Mouse (Mus musculus) midbrain, embryonic 11.5 days (tissue): Measurements from ENCODE around the gene Nxt2. TPM values are rescaled to one million over a fixed set of nuclear protein-coding genes. Genes with fewer than 3 reads are reported as not detected.
"Not testable (repeated sequence)": the region's sequence is repeated elsewhere in the genome, so short reads cannot be mapped to it uniquely, and the experiment has no call there.

Source experiments
- ATAC-seq: fragments of 200-750 bp; cut with Nextera tagmentation; 2 replicates; pipeline ENCODE4 v1.8.0; 2017; ENCODE audit warnings: moderate TSS enrichment, moderate library complexity; ENCODE audit not compliant: low FRiP score
- DNase-seq: peaks from one replicate; pipeline ENCODE4 v3.0.0; 2015; ENCODE audit warnings: low spot score; ENCODE audit errors: missing footprints
- H3K27ac ChIP-seq: fragments of 300-500 bp; sonication (generic); 2 replicates; pipeline ENCODE4 v1.5.1; 2014; ENCODE audit warnings: low read depth, low read length
- H3K27me3 ChIP-seq: fragments of 300-500 bp; sonication (generic); 2 replicates; pipeline ENCODE4 v1.6.1; 2014; ENCODE audit warnings: mild to moderate bottlenecking, low read length, moderate library complexity, mixed read lengths; ENCODE audit not compliant: control insufficient read depth, insufficient read depth
- H3K36me3 ChIP-seq: fragments of 300-500 bp; sonication (generic); 2 replicates; pipeline ENCODE4 v1.6.1; 2014; ENCODE audit warnings: mild to moderate bottlenecking, low read length, moderate library complexity, mixed read lengths; ENCODE audit not compliant: control insufficient read depth, insufficient read depth
- H3K4me1 ChIP-seq: fragments of 300-500 bp; sonication (generic); 2 replicates; pipeline ENCODE4 v1.6.1; 2014; ENCODE audit warnings: low read length; ENCODE audit not compliant: control insufficient read depth, insufficient read depth
- H3K4me2 ChIP-seq: fragments of 300-500 bp; sonication (generic); 2 replicates; pipeline ENCODE4 v1.6.1; 2014; ENCODE audit warnings: mild to moderate bottlenecking, moderate library complexity
- H3K4me3 ChIP-seq: fragments of 300-500 bp; sonication (generic); 2 replicates; pipeline ENCODE4 v1.5.1; 2014; ENCODE audit warnings: low read depth, low read length
- H3K9ac ChIP-seq: fragments of 300-500 bp; sonication (generic); 2 replicates; pipeline ENCODE4 v1.6.1; 2014; ENCODE audit warnings: low read length
- H3K9me3 ChIP-seq: fragments of 300-500 bp; sonication (generic); 2 replicates; pipeline ENCODE4 v1.6.1; 2016; ENCODE audit warnings: low read length; ENCODE audit not compliant: control insufficient read depth
- WGBS: fragments of 180-500 bp; shearing (Covaris S2); extraction: QIAGEN DNeasy Blood & Tissue Kit; methylation state at CpG from one replicate; pipeline ENCODE4 v1.1.7; 2014; 5-methylcytosine and 5-hydroxymethylcytosine counted together
- polyA plus RNA-seq: library from polyadenylated mRNA; unstranded; fragments of >200 nt; fragmentation: Nextera tagmentation; extraction: Ambion mirVana; gene quantifications from 2 replicates; pipeline ENCODE4 v1.2.1, GENCODE M21; 2014

Nxt2 gene
- polyA plus RNA-seq, 1 experiment from 2014 or later, result 13.3 TPM

DNA sequence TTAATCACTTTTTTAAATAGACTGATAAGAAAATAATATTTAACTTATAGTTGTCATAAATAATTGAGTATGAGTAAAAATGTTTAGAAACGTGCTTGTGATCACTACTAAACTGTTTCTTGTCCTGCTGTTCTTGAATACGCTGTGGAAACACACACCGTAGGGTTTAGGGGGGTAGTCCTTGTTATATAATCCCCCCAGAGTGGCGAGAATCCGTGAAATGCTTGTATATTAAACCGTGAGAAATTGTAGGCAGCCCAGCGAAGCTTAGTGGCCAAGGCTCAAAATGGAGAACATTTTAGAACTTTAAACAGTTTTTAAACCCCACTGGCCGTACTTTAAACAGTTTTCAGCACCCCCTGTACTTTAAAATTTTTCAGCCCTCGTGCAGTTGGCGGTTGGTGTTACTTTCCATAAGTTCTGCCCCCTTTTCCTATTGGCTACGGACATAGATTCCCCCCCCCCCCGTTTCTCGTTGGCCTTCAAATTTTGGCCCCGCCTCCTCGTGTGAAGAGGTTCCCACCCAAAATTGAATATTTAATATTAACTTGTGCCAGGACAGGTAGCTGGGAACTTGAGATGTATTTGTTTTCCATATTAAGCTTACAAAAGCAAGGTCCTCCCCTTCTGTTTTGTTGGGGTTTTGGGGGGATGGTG lies 956 bp downstream of the Nxt2 start:
- ATAC-seq, result peak; percentile 39

DNA sequence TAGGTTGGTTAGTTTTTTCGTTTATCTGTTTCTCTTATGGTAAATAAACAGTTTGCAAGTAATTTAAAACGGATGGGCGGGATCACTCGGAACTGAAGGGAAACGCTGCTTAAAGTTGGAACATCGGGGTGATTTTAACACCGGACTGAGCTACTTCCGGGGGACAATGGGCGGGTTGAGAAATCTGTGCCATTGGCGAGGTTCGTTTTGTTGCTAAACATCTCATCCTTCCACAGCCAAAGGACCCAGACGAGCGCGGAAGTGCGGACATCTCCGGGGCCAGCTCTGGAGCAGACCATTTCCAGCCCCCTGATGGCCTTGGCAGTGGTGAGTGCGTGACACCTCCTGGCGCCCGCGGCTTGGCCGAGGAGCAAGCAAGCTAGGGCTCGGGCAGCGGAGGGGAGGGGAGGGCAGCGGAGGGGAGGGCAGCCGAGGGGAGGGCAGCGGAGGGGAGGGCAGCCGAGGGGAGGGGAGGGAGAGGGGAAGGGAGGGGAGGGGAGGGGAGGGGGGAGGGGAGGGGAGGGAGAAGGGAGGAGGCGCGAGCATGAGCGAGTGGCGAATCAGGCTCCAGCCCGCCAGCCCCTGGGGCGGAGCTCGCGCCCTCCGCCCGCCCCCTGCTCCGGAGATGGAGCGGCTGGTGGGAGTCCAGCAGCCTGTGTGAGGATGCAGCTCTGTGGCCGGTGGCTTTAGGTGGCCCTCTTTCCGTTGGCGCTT lies 1.6 kb downstream of the Nxt2 start:
- peak overlapping the region; percentile 37 for H3K4me3 ChIP-seq
- no peaks in the 10 kb centered on the region for H3K9me3 ChIP-seq
- peak overlapping the region; percentile 38 for H3K4me2 ChIP-seq
- H3K27me3 ChIP-seq, result no peaks in the 10 kb centered on the region
- ATAC-seq (peak; percentile 99), DNase-seq (peak; percentile 95)
- peak overlapping the region; percentile 47; the same call in 1 of the 2 replicates for H3K9ac ChIP-seq
- H3K4me1 ChIP-seq, result no peaks in the 10 kb centered on the region
- no peaks in the 10 kb centered on the region for H3K36me3 ChIP-seq
- 15% methylated on average over 31 of the region's 42 CpGs for WGBS
- peak overlapping the region; percentile 27; the same call in 1 of the 2 replicates for H3K27ac ChIP-seq

More for the DNA sequence above, 956 bp downstream of the Nxt2 start:
- H3K4me2 ChIP-seq, result peak overlapping the region; percentile 38
- H3K9me3 ChIP-seq, result no peaks in the 10 kb centered on the region
- no peaks in the 10 kb centered on the region for H3K36me3 ChIP-seq
- peak overlapping the region; percentile 47; the same call in 1 of the 2 replicates for H3K9ac ChIP-seq
- no peaks in the 10 kb centered on the region for H3K27me3 ChIP-seq
- 0 out of 2 replicates have a peak overlapping the region, but pooled peaks have one; percentile 27 for H3K27ac ChIP-seq
- 25% methylated on average over 15 of the region's 15 CpGs for WGBS
- H3K4me3 ChIP-seq, result peak overlapping the region; percentile 37
- DNase-seq, result peak; percentile 87
- no peaks in the 10 kb centered on the region for H3K4me1 ChIP-seq

DNA sequence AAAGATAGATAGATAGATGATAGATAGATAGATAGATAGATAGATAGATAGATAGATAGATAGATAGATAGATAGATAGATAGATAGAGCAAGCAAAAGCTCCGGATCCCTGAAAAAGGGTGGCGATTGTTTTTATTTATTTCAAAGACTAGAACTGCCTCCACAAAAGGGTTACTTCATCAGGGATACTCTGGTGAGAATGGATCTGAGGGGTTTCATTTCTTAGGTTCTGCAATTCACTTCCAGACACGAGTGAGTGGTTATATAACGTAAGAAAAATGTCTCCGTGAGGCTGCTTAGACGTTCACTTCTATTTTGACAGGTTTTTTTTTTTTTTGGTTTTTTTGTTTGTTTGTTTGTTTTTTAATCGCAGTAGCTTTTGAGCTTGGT lies 2.2 kb downstream of the Nxt2 start:
- H3K27ac ChIP-seq, result no peak overlapping the region
- 50% methylated on average over 7 of the region's 7 CpGs for WGBS
- 0 out of 2 replicates have a peak, but pooled peaks have one; percentile 17 for ATAC-seq

DNA sequence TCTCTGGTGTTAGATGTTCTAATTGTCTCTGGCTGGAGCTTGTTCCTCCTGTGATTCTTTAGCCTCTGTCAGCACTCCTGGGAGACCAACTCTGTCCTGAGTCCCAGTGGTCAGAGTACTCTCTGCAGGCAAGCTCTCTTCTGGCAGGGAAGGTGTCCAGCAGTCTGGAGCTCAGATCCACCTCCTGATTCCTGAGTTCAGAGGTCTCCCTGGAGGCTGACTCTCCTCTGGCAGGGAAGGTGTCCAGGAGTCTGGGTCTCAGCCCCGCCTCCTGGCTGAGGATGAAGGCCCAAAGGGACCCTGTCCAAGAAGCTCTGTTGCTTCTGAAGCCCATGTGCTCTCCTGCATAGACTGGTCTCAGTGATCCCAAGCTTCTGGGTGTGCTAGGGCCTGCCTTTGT lies 9.6 kb downstream of the Nxt2 start:
- not testable (repeated sequence) for ATAC-seq, H3K27me3 ChIP-seq, DNase-seq, H3K9ac ChIP-seq, H3K4me3 ChIP-seq, H3K27ac ChIP-seq, H3K4me1 ChIP-seq, H3K4me2 ChIP-seq, H3K9me3 ChIP-seq, H3K36me3 ChIP-seq
- WGBS, result 100% methylated on average over 1 of the region's 1 CpGs

More for the DNA sequence above, 2.2 kb downstream of the Nxt2 start:
- DNase-seq, result no peak
- Histone ChIP-seq H3K9ac (peak overlapping the region; percentile 12; the same call in 1 of the 2 replicates), H3K36me3 (no peaks in the 10 kb centered on the region), H3K27me3 (no peaks in the 10 kb centered on the region), H3K4me1 (no peaks in the 10 kb centered on the region), H3K4me2 (peak overlapping the region; percentile 35), H3K9me3 (no peaks in the 10 kb centered on the region), H3K4me3 (peak overlapping the region; percentile 37)

DNA sequence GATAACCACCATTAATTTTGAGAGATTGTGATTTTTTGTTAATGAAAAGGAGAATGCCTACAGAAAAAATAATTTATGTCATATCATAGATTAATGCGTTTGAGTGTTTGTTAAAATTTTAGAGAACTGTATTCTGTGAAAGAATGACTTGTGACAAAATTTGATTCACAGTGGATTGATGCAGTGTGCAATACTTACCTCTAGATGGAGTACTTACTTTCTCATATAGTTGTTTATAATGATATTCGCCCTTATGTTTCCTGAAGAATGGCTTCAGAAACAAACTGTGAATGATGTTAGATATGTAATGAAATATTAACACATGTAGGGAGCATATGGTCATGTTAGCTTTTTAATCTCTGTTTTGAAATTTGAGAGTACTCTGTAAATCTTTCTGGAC lies 10.5 kb downstream of the Nxt2 start:
- Histone ChIP-seq H3K27ac (no peak overlapping the region), H3K4me3 (no peak overlapping the region), H3K36me3 (no peaks in the 10 kb centered on the region), H3K9me3 (no peaks in the 10 kb centered on the region), H3K4me2 (no peak overlapping the region), H3K4me1 (no peaks in the 10 kb centered on the region), H3K9ac (no peak overlapping the region), H3K27me3 (no peaks in the 10 kb centered on the region; the same call in 1 of the 2 replicates)
- DNase-seq, result no peak
- ATAC-seq, result no peak
- WGBS, result 43% methylated on average over 2 of the region's 2 CpGs

DNA sequence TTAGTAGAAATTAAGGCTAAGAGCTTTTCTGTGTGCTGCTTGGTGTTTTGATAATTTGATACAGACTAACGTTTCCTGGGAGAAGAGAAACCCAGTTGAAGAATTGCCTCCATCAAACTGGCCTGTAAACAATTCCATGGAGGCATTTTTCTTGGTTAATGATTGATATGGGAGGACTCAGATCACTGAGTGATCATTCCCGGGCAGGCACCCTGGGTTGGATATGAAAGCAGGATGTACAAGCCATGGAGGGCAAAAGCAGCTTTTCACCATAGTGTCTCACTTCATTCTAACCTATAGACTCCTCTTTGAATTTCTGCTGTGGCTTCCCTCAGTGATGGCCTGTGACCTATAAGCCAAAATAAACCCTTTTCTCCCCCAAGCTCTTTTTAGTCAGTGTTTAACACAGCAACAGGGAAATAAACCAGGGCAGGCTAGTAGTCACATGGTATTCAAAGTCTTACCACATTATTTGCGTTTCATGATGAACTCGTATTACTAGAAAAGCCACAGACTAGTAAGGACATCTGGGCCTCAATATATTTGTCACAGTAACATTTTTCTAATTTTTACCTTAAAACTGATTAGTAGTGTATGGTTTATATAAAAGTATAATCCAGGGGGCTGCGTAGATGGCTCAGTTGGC lies 19.2 kb downstream of the Nxt2 start:
- H3K4me3 ChIP-seq, result no peak overlapping the region
- H3K4me1 ChIP-seq, result no peaks in the 10 kb centered on the region
- no peaks in the 10 kb centered on the region for H3K27me3 ChIP-seq
- no peaks in the 10 kb centered on the region for H3K36me3 ChIP-seq
- no peak overlapping the region for H3K4me2 ChIP-seq
- DNase-seq (no peak), ATAC-seq (no peak)
- H3K9ac ChIP-seq, result no peak overlapping the region
- H3K27ac ChIP-seq, result no peak overlapping the region
- WGBS, result 85% methylated on average over 5 of the region's 5 CpGs
- no peaks in the 10 kb centered on the region for H3K9me3 ChIP-seq

DNA sequence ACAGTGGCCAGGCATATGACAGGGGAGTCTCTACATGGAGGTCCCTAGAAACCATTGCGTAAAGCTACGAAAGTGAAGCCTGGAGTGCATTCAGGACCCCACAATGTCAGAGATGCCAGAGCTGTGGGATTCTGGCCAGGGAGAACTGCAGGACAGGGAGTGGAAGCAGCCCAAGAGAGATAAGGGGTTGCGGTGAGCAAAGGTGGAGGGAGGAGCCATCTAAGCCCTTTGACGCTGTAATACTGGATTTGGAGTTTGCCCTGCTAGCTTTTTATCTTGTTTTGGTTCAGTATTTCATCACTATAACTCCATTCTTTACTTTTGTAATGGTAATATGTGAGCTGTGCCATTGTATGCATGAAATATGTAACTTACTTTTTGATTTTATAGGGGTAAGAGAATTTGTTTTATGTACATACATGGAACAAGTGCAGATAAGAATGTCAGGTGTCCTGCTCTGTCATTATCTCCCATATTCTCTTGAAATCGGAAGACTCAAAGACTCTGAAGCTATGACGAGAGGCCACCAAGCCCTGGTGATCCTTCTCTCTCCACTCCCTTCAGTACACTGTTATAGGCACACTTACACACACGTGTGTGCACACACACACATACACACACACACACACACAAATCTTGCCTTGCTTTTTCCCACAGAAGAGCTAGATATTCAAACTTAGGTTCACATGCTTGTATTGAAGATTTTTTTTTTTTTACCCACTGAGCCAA lies 23.6 kb downstream of the Nxt2 start:
- no peak overlapping the region for H3K4me3 ChIP-seq
- 82% methylated on average over 7 of the region's 7 CpGs for WGBS
- no peak overlapping the region for H3K27ac ChIP-seq
- no peaks in the 10 kb centered on the region for H3K4me1 ChIP-seq
- no peak for DNase-seq
- no peaks in the 10 kb centered on the region for H3K9me3 ChIP-seq
- H3K27me3 ChIP-seq, result no peaks in the 10 kb centered on the region
- H3K36me3 ChIP-seq, result no peaks in the 10 kb centered on the region
- no peak for ATAC-seq
- H3K9ac ChIP-seq, result no peak overlapping the region
- H3K4me2 ChIP-seq, result no peak overlapping the region

DNA sequence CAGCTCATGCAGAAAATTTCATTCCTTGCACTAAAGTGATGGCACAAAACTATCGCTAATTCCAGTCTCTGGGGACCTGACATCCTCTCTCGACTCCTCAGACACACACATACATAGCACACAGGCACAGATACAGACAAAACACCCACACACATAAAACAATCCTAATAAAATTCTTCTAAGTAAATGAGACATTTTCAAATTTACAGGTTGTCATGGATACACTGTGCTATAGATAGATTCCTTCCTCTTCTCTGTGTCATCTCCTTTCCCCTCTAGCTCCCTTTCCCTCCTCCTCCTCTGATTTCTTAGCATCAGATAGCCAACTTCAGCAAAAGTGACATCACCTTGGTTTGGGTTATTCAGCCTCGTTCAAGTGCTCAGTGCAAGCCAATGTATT lies 49.5 kb downstream of the Nxt2 start:
- no peaks in the 10 kb centered on the region for H3K36me3 ChIP-seq
- H3K9ac ChIP-seq, result no peak overlapping the region
- H3K27ac ChIP-seq, result no peak overlapping the region
- H3K4me3 ChIP-seq, result no peak overlapping the region
- H3K27me3 ChIP-seq, result peaks cover 9% of the 10 kb centered on the region
- ATAC-seq, result no peak
- WGBS, result 71% methylated on average over 3 of the region's 3 CpGs
- no peaks in the 10 kb centered on the region for H3K9me3 ChIP-seq
- no peaks in the 10 kb centered on the region for H3K4me1 ChIP-seq
- DNase-seq, result no peak
- no peak overlapping the region for H3K4me2 ChIP-seq
